Mouse (Mus musculus): ENCODE results near the gene Anapc15-ps.
"Not testable (repeated sequence)": the region's sequence is repeated elsewhere in the genome, so short reads cannot be mapped to it uniquely, and the experiment has no call there.

Gene Anapc15-ps

GRCm38 (mm10) chr10:95630726-95631345 lies 42.4 kb downstream of the Anapc15-ps start:
- no peak for DNase-seq (ENCODE audit: low spot score in 2 of 2)

GRCm38 (mm10) chr10:95630166-95630565 lies 43.1 kb downstream of the Anapc15-ps start:
- not testable (repeated sequence) for DNase-seq (ENCODE audit: low spot score in 2 of 2)

- no peak for DNase-seq (ENCODE audit: low spot score in 2 of 2)
Observed at GRCm38 (mm10) chr10:95628338-95628737, 44.9 kb downstream of the Anapc15-ps start.

- no peak for DNase-seq (ENCODE audit: low spot score in 2 of 2)
Observed at GRCm38 (mm10) chr10:95627381-95627780, 45.9 kb downstream of the Anapc15-ps start.

- DNase-seq (ENCODE audit: low spot score in 2 of 2): no peak
Observed at GRCm38 (mm10) chr10:95625300-95625699, 48.0 kb downstream of the Anapc15-ps start.

- DNase-seq (ENCODE audit: low spot score in 2 of 2): no peak
Observed at GRCm38 (mm10) chr10:95624007-95624406, 49.2 kb downstream of the Anapc15-ps start.

GRCm38 (mm10) chr10:95623518-95623905 lies 49.7 kb downstream of the Anapc15-ps start:
- no peak for DNase-seq (ENCODE audit: low spot score in 2 of 2)

Data from spleen, postnatal 36 days (tissue).